Mouse (Mus musculus): ENCODE data around the gene Usp7. TPM values are rescaled to one million over a fixed set of nuclear protein-coding genes. Genes with fewer than 3 reads are reported as not detected.

Usp7 gene
- polyA plus RNA-seq, 1 experiment from 2014 or later: 38.8 TPM

DNA sequence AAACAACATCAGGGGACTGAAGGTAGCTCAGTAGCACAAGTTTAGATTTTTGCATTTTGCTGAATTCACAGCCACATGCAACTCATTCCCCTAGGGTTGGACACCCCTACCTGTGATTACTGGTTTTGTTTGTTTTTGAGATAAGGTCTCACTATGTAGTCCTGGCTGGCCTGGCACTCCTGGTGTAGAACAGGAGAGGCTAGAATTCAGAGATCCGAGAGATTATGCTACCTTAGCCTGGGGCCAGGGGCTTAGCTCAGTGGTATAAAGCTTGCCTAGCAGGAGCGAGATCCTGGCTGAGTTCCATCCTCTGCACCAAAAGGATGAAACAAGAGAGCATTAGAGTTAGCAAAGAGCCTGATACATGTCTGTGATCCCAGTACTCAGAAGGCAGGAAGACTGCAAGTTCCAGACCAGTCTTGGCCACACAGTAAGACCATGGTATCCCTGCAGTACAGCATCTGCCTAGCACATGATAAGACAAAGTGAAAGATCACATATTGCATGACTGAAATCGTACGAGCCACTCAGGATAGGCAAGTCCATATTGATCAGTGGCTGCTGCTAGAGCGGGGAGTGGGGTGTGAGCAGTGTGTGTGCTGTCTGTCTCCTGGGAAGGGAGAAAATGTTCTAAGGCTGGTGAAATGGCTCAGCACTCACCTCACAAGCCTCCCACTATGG lies 40.4 kb downstream of the Usp7 start:
- Histone ChIP-seq H3K4me1 (ENCODE audit: control insufficient read depth, insufficient read depth, low read length) (no peaks in the 10 kb centered on the region), H3K9me3 (ENCODE audit: control insufficient read depth, low read length) (no peaks in the 10 kb centered on the region), H3K27me3 (ENCODE audit: control insufficient read depth, insufficient read depth, low read length) (no peaks in the 10 kb centered on the region), H3K4me2 (ENCODE audit: low read depth) (no peak overlapping the region), H3K27ac (ENCODE audit: low read depth, low read length) (no peak overlapping the region), H3K4me3 (ENCODE audit: low read depth, low read length) (no peak overlapping the region), H3K36me3 (ENCODE audit: control insufficient read depth, insufficient read depth, low read length) (no peaks in the 10 kb centered on the region), H3K9ac (ENCODE audit: low read length) (no peak overlapping the region)
- ATAC-seq (ENCODE audit: insufficient read depth, low FRiP score, low TSS enrichment) (no peak), DNase-seq (ENCODE audit: low spot score) (no peak)
- WGBS: 85% methylated on average over 5 of the region's 5 CpGs

DNA sequence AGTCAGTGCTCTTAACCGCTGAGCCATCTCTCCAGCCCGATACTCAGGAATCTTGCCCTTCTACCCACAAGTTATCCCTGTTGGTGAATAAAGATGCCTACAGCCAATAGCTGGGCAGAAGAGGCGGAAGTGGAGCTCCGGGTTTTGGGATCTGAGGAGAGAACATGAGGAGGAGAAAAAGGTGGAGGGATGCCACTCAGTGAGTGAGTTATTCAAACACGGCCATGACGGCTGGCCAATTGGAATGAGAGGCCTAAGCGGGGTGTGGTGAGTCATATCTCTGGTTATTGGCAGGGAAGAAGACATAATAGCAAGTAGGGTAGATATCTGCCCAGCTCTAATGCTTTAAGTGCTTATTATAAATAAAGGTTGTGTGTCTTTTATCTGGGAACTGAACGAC lies 43.2 kb downstream of the Usp7 start:
- 93% methylated on average over 8 of the region's 8 CpGs for WGBS
- ATAC-seq (ENCODE audit: insufficient read depth, low FRiP score, low TSS enrichment) (no peak), DNase-seq (ENCODE audit: low spot score) (no peak)
- Histone ChIP-seq H3K9ac (ENCODE audit: low read length) (no peak overlapping the region), H3K4me1 (ENCODE audit: control insufficient read depth, insufficient read depth, low read length) (no peaks in the 10 kb centered on the region), H3K4me3 (ENCODE audit: low read depth, low read length) (no peak overlapping the region), H3K27me3 (ENCODE audit: control insufficient read depth, insufficient read depth, low read length) (no peaks in the 10 kb centered on the region), H3K36me3 (ENCODE audit: control insufficient read depth, insufficient read depth, low read length) (no peaks in the 10 kb centered on the region), H3K4me2 (ENCODE audit: low read depth) (no peak overlapping the region), H3K9me3 (ENCODE audit: control insufficient read depth, low read length) (no peaks in the 10 kb centered on the region), H3K27ac (ENCODE audit: low read depth, low read length) (no peak overlapping the region)

DNA sequence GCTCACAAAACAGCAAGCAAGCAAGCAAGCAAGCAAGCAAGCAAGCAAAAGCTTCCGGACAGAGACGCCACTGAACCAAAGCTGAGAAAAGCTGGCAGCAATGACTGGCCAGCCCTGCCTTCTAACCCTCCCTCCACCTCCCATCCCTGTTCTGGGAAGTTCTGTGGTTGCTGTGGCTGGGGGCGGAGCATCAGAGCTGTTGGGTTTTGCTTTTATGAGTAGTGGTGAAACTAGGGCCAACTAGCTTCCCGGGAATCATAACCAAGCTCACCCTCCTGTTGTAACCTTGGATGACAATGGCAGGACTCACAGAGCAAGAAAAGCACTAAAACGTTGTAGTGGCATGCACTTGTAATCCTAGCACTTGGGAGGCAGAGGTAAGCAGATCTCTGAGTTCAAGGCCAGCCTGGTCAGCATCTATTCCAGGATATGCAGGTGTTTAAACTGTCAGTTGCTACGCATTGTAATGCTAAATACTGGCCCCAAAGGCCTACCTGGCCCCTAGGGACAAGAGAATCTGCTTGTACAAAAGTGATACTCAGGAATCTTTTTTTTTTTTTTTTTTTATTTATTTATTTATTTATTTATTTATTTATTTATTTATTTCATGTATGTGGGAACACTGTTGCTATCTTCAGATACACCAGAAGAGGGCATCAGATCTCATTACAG lies 43.8 kb downstream of the Usp7 start:
- ATAC-seq (ENCODE audit: insufficient read depth, low FRiP score, low TSS enrichment) (no peak), DNase-seq (ENCODE audit: low spot score) (no peak)
- no peak overlapping the region for H3K4me3 ChIP-seq (ENCODE audit: low read depth, low read length)
- no peaks in the 10 kb centered on the region for H3K4me1 ChIP-seq (ENCODE audit: control insufficient read depth, insufficient read depth, low read length)
- H3K36me3 ChIP-seq (ENCODE audit: control insufficient read depth, insufficient read depth, low read length): no peaks in the 10 kb centered on the region
- no peak overlapping the region for H3K27ac ChIP-seq (ENCODE audit: low read depth, low read length)
- no peak overlapping the region for H3K4me2 ChIP-seq (ENCODE audit: low read depth)
- WGBS: 76% methylated on average over 6 of the region's 6 CpGs
- no peaks in the 10 kb centered on the region for H3K27me3 ChIP-seq (ENCODE audit: control insufficient read depth, insufficient read depth, low read length)
- no peaks in the 10 kb centered on the region for H3K9me3 ChIP-seq (ENCODE audit: control insufficient read depth, low read length)
- H3K9ac ChIP-seq (ENCODE audit: low read length): no peak overlapping the region

DNA sequence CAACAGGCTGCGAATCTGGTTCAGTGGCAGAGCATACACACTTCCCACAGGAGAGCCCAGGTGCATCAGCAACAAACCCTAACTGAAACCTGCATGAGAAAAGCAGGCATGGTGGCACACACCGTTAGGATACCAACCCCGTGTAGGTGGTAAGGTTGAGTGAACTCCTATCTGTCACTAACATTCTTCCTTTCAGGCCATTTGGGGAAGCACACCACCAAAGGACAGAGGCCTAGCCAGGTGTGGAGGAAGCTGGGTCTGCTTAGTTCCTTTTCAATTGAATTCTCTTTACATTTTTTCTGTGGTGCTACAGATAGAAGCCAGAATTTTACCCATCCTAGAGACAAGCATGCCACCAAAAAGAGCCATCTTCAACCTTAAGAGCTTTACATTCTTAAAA lies 44.3 kb downstream of the Usp7 start:
- H3K4me3 ChIP-seq (ENCODE audit: low read depth, low read length): no peak overlapping the region
- no peaks in the 10 kb centered on the region for H3K9me3 ChIP-seq (ENCODE audit: control insufficient read depth, low read length)
- ATAC-seq (ENCODE audit: insufficient read depth, low FRiP score, low TSS enrichment) (no peak), DNase-seq (ENCODE audit: low spot score) (no peak)
- H3K4me1 ChIP-seq (ENCODE audit: control insufficient read depth, insufficient read depth, low read length): no peaks in the 10 kb centered on the region
- no peak overlapping the region for H3K9ac ChIP-seq (ENCODE audit: low read length)
- H3K4me2 ChIP-seq (ENCODE audit: low read depth): no peak overlapping the region
- 82% methylated on average over 3 of the region's 3 CpGs for WGBS
- H3K27ac ChIP-seq (ENCODE audit: low read depth, low read length): no peak overlapping the region
- no peaks in the 10 kb centered on the region for H3K36me3 ChIP-seq (ENCODE audit: control insufficient read depth, insufficient read depth, low read length)
- H3K27me3 ChIP-seq (ENCODE audit: control insufficient read depth, insufficient read depth, low read length): no peaks in the 10 kb centered on the region

DNA sequence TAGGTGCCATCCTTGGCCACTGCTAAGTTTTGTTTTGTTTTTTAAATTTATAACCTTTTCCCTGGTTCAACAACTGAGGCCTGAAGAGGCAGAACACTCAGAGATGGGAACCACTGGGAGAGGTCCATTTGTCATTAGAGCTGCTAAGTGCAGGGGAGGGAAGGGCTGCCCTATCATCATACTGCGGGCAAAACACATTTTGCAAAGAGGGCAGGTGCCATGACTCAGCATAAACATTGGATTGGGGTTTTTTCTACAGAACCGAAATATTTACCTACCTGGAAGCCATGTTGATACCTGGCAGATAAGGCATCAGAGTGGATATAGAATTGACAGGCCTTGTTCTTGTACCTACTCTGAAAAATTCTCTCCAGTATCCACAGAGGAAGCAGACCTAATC lies 45.6 kb downstream of the Usp7 start:
- no peaks in the 10 kb centered on the region for H3K36me3 ChIP-seq (ENCODE audit: control insufficient read depth, insufficient read depth, low read length)
- no peak overlapping the region for H3K4me2 ChIP-seq (ENCODE audit: low read depth)
- no peaks in the 10 kb centered on the region for H3K27me3 ChIP-seq (ENCODE audit: control insufficient read depth, insufficient read depth, low read length)
- no peak for DNase-seq (ENCODE audit: low spot score)
- ATAC-seq (ENCODE audit: insufficient read depth, low FRiP score, low TSS enrichment): no peak
- 80% methylated on average over 2 of the region's 2 CpGs for WGBS
- H3K9ac ChIP-seq (ENCODE audit: low read length): no peak overlapping the region
- no peaks in the 10 kb centered on the region for H3K9me3 ChIP-seq (ENCODE audit: control insufficient read depth, low read length)
- no peak overlapping the region for H3K4me3 ChIP-seq (ENCODE audit: low read depth, low read length)
- no peaks in the 10 kb centered on the region for H3K4me1 ChIP-seq (ENCODE audit: control insufficient read depth, insufficient read depth, low read length)
- no peak overlapping the region for H3K27ac ChIP-seq (ENCODE audit: low read depth, low read length)

DNA sequence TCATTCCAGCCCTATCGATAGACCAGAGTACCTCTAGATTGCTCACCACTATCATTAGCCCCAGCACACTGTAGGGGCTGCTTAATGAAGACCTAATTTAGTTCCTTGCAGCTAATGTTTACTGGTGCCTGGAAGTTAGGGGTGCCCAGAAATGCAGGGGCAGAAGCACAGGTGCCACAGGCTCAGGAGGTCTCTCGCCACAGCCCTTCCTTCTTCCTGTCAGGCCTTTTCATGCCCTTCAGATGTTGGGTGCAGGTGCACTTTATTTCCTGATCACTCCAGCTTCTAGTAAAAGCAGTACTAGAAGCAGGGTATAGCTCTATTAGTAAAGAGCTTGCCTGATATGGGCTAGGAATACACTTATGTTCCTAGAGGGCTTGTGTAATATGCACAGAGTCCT lies 46.4 kb downstream of the Usp7 start:
- DNase-seq (ENCODE audit: low spot score) (no peak), ATAC-seq (ENCODE audit: insufficient read depth, low FRiP score, low TSS enrichment) (no peak)
- WGBS: 92% methylated on average over 2 of the region's 2 CpGs
- H3K4me3 ChIP-seq (ENCODE audit: low read depth, low read length): no peak overlapping the region
- no peak overlapping the region for H3K4me2 ChIP-seq (ENCODE audit: low read depth)
- no peaks in the 10 kb centered on the region for H3K9me3 ChIP-seq (ENCODE audit: control insufficient read depth, low read length)
- no peaks in the 10 kb centered on the region for H3K36me3 ChIP-seq (ENCODE audit: control insufficient read depth, insufficient read depth, low read length)
- no peaks in the 10 kb centered on the region for H3K27me3 ChIP-seq (ENCODE audit: control insufficient read depth, insufficient read depth, low read length)
- no peak overlapping the region for H3K27ac ChIP-seq (ENCODE audit: low read depth, low read length)
- no peaks in the 10 kb centered on the region for H3K4me1 ChIP-seq (ENCODE audit: control insufficient read depth, insufficient read depth, low read length)
- H3K9ac ChIP-seq (ENCODE audit: low read length): no peak overlapping the region

DNA sequence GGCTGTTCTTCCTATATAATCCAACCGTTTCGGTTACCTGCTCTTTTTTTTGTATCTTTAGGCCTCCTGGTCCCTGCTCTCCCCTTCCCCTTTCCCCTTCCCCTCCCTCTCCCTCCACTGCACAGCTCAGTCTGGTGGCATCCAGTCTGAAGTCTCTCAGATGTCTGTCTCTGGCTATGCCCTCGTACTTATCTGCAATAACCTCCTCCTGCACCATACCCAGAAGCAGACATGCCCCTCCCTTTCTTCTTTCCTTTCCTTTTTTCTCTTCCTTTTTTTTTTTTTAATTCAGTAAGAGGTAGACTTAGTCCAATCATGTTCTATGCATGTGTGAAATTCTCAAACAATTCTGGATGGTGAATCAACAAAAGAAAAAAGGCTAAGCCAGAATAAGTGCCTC lies 48.1 kb downstream of the Usp7 start:
- no peak overlapping the region for H3K4me2 ChIP-seq (ENCODE audit: low read depth)
- H3K4me1 ChIP-seq (ENCODE audit: control insufficient read depth, insufficient read depth, low read length): no peaks in the 10 kb centered on the region
- H3K36me3 ChIP-seq (ENCODE audit: control insufficient read depth, insufficient read depth, low read length): no peaks in the 10 kb centered on the region
- no peak overlapping the region for H3K9ac ChIP-seq (ENCODE audit: low read length)
- no peaks in the 10 kb centered on the region for H3K27me3 ChIP-seq (ENCODE audit: control insufficient read depth, insufficient read depth, low read length)
- H3K27ac ChIP-seq (ENCODE audit: low read depth, low read length): no peak overlapping the region
- DNase-seq (ENCODE audit: low spot score): no peak
- no peaks in the 10 kb centered on the region for H3K9me3 ChIP-seq (ENCODE audit: control insufficient read depth, low read length)
- WGBS: 86% methylated on average over 3 of the region's 3 CpGs
- H3K4me3 ChIP-seq (ENCODE audit: low read depth, low read length): no peak overlapping the region
- no peak for ATAC-seq (ENCODE audit: insufficient read depth, low FRiP score, low TSS enrichment)

DNA sequence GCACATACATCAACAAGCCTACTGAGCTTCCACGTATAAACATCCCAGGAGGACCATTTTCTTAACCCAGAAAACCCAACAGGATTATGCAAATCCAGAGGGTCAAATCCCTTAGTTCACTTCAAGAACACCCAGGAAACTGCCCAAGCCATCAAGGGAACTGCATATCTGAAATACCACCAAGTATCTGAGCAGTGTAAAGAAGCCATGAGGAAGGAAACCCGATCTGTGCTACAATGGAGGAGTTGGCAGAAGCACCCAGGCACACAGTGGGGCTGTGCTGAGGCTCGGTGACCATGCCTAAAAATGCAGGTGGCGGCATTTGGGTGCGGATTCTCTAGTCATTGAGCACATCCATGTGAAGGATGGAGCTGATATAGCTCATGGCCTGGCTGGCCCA lies 50.4 kb downstream of the Usp7 start:
- no peak overlapping the region for H3K4me3 ChIP-seq (ENCODE audit: low read depth, low read length)
- 74% methylated on average over 5 of the region's 5 CpGs for WGBS
- ATAC-seq (ENCODE audit: insufficient read depth, low FRiP score, low TSS enrichment) (no peak), DNase-seq (ENCODE audit: low spot score) (no peak)
- no peaks in the 10 kb centered on the region for H3K27me3 ChIP-seq (ENCODE audit: control insufficient read depth, insufficient read depth, low read length)
- no peak overlapping the region for H3K4me2 ChIP-seq (ENCODE audit: low read depth)
- no peaks in the 10 kb centered on the region for H3K9me3 ChIP-seq (ENCODE audit: control insufficient read depth, low read length)
- H3K36me3 ChIP-seq (ENCODE audit: control insufficient read depth, insufficient read depth, low read length): no peaks in the 10 kb centered on the region
- H3K27ac ChIP-seq (ENCODE audit: low read depth, low read length): no peak overlapping the region
- H3K4me1 ChIP-seq (ENCODE audit: control insufficient read depth, insufficient read depth, low read length): peaks cover 6% of the 10 kb centered on the region
- H3K9ac ChIP-seq (ENCODE audit: low read length): no peak overlapping the region

DNA sequence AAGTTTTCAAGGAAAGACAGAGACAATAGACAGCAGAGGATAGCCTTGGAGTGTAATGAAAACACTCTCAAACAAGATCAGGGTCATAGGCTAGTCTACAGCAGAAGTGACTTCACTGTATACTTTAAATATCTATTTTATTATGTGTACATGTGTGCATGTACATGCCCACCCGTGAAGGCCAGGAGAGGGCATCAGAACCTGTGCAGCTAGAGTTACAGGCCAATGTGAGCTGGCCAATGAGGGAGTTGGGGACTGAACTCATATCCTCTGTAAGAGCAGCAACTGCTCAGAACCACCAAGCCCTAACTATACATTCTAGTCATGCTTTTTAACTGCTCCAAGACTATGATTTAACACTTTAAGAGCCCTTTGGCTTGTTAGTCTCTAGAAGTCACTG lies 51.0 kb downstream of the Usp7 start:
- Histone ChIP-seq H3K9me3 (ENCODE audit: control insufficient read depth, low read length) (no peaks in the 10 kb centered on the region), H3K4me3 (ENCODE audit: low read depth, low read length) (no peak overlapping the region), H3K27ac (ENCODE audit: low read depth, low read length) (no peak overlapping the region), H3K4me2 (ENCODE audit: low read depth) (no peak overlapping the region), H3K9ac (ENCODE audit: low read length) (no peak overlapping the region), H3K4me1 (ENCODE audit: control insufficient read depth, insufficient read depth, low read length) (peaks cover 9% of the 10 kb centered on the region), H3K27me3 (ENCODE audit: control insufficient read depth, insufficient read depth, low read length) (no peaks in the 10 kb centered on the region), H3K36me3 (ENCODE audit: control insufficient read depth, insufficient read depth, low read length) (no peaks in the 10 kb centered on the region)
- no peak for ATAC-seq (ENCODE audit: insufficient read depth, low FRiP score, low TSS enrichment)
- WGBS: 69% methylated on average over 1 of the region's 1 CpGs
- no peak for DNase-seq (ENCODE audit: low spot score)

Data from neural tube, embryonic 11.5 days (tissue).